Mouse (Mus musculus): ENCODE measurements at regions not wholly inside any gene's neighbourhood (a gene's known extent, or its start where the extent isn't known, plus 50 kb on each side); places are given as distances from the start of the nearest gene placed in this dataset.

DNA sequence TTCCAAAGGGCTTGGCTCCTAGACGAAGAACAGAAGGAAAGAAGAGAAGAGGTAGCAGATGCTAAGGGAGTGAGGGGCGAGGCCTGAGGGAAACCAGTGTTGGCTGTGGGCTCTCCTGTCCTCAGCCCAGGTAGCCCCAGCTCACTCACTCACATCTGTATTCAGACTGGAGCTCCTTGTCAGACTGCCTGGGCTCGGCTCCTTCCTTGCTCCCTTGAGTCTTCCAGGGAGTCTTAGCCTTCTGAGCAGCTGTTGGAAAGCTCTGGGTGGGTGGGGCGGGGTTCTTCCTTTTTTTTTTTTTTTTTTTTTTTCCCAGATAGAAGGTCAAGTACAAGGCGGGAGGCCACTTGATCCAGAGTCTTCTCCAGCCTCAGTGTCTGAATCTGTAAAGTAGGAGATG is 134.1 kb upstream of the 1600014C23Rik start:
- DNase-seq (ENCODE audit: extremely low spot score, low spot score), result no peak

DNA sequence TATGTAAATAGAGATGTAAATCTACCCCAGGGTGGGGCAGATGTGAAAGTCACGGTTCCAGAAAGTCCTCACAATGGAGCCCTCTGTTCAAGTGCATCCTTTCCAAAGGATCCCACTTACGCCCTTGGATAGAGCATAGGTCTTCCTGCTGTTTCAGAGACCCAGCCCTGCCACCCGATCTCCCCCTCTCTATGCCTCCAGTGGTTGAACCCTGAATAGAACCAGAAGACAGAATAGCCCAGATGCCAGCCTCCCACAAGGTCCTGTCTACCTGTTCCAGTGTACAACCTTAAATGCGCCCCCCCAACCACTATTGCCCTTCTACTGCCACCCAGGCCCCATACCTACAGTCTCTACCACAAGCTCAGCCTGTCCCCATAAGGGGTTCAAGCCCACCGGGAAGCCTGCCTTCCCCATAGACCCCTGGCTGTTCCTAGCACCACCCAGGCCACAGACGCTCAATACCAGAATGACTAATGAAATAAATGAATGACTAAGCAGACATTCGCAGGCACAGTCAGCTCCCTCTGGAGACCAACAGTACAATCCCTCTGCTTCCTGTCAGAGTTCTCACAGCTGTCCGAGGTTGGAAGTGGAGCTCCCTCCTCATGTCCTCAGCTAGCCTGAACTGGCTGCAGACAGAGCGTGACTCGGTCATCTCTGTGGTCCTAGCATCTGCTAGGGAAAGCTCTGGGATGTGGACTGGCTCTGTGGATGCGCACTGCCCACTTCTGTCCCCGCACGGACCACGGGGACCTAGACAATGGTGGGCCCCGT is 133.4 kb upstream of the 1600014C23Rik start:
- DNase-seq (ENCODE audit: extremely low spot score, low spot score), result no peak

DNA sequence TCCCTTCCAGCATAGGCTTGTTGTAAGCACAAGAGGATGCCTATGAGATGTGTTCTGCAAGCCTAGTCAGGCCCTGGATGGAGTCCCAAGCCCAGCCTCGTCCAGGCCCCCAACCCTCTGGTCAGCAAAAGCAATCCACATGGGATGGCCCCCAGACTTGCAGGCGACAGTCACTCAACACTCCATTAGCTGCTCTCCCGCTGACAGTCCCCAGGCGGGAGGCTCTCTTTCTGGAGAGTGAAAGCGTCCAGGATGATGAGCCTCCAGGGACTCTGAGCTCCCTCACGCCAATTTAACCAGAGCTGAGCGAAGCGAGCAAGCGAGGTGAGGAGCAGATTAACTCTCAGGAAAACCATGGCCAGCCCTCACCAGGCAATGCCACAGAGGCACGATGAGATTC is 132.7 kb upstream of the 1600014C23Rik start:
- DNase-seq (ENCODE audit: extremely low spot score, low spot score), result no peak

DNA sequence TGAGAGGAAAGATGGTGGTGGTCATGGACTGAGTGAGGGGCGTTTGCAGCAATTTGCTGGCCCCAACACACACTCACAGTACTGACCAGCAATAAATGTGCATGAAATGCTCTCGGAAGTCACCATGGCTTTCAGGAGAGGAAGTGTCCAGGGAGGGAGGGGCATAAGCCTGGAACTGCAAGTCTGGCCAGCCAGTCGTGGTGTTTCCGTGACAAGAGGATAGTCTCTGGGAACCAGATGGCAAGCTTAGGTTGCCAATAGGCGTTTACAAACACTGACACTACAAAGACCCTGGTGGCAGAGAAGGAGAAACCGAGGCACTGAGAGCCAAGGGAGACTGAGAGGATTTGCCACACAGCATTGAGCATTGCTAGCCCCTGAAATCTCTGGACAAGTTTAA is 132.3 kb upstream of the 1600014C23Rik start:
- no peak for DNase-seq (ENCODE audit: extremely low spot score, low spot score)

DNA sequence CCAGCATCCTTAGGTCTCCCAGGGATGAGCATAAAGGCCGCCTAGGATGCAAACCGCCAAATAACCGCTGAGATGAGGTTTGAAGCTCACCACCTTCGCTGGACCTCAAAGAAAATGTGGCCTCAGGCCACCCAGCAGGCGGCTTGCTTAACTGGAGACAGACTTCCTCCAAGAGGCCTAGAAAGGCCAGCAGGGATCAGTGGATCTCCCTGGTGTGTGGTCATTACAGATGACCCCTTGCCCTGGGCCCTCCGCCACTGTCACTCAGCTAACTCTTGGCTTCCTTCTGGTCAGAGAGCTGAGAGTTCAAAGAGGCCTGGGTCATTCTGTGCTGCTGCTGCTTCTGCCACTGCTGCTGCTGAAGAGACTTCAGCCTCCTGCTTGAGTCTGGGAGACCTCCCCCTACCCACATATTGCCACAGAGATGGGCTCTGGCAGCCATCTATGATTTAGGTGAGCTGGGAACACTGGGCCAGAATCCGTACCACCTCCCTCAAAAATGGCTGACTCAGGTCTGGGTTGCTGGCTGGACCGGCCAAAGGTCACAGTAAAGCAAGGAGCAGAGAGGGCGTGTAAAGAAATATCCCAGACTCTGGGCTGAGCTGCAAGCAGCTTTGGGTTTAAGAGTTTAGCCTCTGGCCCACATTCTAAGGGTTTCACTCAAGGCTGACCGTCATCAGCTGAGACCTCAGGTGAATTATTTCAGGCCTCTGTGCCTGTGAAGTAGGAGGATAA is 130.0 kb upstream of the 1600014C23Rik start:
- DNase-seq (ENCODE audit: extremely low spot score, low spot score), result peak; percentile 44

DNA sequence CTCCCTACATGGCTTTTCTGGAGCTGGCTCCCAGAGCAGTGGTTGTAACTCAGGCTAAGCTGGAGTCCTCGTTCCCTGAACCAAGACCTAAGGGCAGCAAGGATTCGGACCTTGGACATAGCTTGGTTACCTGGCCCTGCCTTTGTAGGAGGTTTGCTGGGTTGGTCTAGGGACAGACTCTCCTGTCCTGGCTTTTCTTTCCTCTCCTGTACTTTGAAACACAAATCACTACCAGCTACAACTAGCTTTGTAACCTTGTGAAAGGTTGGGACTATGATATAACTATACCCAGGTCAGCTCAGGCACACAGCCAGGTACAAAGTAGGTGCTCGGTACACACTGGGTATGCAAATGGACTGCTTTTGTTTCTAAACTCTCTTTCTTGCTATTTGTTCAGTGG is 129.4 kb upstream of the 1600014C23Rik start:
- no peak for DNase-seq (ENCODE audit: extremely low spot score, low spot score)

DNA sequence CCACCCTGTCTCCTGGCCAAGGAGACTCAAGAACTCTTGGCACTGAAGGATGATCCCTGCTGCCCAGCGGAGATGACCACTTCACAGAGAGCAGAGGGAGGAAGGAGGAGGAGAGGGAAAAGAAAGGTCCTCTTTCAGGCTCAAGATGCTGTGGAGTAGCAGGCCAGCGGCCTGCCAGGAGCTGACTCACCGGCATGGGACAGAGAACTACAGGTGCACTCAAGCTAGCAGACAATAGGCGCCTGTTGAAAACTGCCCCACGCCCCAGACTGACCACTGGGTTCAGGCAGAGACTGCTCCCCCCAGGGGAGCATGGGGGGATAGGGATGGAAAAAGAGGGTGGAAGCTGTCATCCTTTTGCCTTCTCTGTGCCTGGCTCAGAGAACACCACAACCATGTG is 125.8 kb upstream of the 1600014C23Rik start:
- no peak for DNase-seq (ENCODE audit: extremely low spot score, low spot score)

DNA sequence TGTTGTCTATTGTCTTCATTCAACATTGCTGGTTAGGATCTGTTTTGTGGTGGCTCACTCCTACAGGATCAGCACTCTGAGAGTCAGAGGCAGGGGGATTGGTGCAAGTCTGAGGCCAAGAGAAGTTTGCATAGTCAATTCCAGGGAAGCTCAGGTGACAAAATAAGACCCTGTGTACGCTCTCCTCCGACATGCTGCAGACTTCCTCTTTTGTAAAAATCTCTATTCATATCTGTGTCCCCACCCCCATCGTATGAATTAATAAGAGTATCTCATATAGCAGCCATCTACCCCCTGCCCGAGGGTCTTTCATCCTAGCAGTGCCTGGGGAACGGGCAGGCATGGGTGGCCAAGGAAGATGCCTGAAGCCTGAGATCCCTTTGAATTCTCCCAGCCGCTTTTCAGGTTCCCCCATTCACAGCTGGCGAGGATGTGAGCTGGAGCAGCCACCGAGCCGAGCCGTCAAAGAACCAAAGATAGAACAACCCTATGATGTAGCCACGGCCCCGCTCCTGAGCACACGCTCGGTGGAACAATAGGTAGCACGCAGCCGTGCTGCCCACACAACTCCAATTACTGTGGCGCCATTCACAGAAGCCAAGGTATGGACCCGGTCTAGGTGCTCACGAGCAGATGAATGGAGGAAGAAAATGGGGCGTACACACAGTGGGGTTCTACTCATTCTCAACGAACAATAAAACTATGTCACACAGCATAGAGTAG is 120.4 kb upstream of the 1600014C23Rik start:
- DNase-seq (ENCODE audit: extremely low spot score, low spot score), result no peak

DNA sequence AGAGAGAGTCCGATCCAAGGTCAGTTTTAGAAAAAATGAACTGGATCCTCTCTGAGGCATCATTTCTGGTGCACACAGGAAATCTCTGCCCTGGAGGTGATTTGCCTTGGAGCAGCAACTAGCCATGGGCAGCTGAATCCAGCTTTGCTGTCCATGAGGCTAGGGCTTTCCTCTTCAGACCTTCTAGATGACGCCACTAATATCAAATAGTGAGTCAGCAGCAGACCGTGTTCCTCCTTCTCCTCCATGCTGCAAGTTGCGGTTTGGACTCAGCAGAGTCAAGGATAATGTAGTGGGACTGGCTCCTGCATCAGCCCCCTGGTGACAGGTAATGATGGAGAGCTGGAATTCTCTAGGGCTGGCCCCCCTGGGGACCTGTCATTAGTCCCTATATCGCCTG is 118.8 kb upstream of the 1600014C23Rik start:
- DNase-seq (ENCODE audit: extremely low spot score, low spot score), result no peak

DNA sequence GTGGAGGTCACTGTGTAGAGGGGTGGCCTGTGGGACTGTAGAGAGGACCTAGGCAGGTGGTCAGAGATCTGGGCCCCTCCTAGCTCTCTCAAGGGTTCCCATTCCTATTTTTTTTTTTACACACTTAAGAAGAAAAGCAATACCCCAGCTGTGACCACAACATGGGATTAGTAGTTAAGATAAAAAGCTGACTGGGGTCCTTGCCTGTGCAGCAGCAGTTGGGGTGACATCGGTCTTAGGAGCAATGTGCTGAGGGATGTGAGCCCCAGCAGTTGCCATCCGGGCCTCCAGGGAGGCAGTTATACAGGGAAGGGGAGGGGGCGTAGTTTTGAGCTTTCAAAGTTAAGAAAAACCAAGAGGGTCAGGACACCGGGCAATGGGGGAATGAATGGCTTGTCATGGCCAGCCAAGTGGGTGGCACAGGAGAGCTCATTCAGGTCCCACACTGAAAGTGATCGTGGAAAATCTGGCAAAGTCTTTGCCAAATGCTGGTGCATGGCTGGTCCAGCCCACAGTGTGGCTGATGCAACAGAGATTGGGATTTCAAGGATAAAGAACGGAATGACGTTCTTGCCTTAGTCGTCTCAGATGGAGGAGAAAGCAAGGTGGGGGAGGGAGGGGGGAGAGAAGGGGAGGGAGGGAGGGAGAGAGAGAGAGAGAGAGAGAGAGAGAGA is 118.2 kb upstream of the 1600014C23Rik start:
- DNase-seq (ENCODE audit: extremely low spot score, low spot score), result no peak

DNA sequence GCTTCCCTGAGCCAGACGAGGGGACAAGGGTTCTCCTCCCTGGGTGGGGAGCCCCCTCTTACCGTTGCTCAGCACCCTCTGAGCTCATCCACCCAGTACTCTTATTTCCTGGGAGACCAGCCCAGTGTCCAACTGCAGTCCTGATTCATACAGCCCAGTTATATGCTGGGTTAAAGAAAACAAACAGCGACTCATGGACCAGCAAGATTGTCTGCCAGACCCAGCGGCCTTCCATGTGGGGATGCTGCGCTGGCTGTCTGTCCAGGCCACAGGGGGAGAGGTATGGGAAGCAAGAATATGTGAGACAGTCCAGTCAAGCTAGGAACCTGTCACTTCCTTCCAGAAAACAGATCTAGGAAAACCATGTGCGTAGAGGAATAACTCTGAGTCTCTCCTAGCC is 117.3 kb upstream of the 1600014C23Rik start:
- DNase-seq (ENCODE audit: extremely low spot score, low spot score), result no peak

DNA sequence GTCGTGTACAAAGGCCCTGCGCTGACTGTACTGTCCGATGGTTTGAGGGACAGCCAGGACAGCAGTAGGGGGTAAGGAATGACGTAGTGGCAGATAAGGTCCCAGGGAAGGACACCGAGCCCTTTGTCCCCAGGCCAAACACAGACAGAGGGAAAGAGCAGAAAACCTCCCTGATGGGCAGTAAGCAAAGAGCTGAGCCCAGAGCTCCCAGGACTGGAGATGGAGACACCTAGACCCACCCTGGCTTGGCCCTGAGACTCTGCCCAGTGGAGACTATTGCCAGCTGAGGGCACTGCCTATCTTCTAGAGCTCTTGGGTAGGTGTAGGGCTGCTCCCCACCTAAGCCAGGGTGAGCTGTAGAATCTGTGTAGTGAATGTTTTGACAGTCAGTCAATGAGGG is 116.5 kb upstream of the 1600014C23Rik start:
- no peak for DNase-seq (ENCODE audit: extremely low spot score, low spot score)

DNA sequence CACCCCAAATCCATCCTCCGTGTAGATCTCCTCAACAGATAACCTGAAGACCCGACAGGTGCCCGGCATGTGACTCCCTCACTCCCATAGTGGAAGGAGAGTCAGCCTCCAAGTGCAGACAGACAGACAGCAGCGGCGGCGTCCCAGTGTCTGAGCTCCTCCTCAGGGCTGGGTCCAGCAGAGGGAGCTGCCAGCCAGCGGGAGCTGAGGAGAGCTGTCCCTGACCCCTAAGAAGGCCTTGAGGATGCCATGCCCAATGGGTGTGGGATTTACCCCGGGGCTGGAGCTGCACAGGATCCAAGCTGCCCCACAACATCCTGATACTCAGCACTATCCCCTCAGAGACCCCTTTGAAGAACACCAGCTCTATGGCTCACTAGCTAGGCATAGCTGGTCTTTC is 115.0 kb upstream of the 1600014C23Rik start:
- peak; percentile 47 for DNase-seq (ENCODE audit: extremely low spot score, low spot score)

DNA sequence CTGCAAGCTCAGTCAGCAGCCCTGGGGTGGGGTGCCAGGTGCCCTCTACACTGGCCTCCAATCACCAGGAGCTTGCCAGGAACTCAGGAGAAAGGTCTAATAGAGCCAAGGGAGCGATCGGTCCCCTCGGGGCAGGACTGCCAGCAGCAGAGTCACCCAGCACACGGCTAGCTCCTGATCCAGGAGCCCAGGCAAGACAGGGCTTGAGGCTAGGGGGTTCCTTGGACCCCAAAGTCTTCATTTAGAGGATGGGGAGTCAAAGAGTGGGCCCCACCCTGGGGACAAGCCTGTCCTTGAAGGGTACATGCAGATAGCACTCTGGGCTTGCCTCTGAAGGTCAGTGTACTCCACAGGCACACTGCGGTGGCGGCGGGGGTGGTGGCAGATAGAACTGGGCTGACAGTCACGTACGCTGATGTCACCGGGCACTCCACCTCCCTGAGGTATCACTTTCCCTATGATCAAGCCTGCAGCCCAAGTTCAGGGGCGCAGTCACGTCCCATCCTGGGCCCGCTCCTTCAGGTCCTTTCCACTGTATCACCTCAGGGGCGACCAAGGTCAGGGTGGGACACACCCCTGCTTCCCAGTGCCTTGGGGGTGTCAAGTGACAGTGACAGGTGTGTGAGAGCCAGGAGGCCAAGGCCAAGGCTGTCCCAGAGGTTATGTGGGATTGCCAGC is 114.2 kb upstream of the 1600014C23Rik start:
- no peak for DNase-seq (ENCODE audit: extremely low spot score, low spot score)

DNA sequence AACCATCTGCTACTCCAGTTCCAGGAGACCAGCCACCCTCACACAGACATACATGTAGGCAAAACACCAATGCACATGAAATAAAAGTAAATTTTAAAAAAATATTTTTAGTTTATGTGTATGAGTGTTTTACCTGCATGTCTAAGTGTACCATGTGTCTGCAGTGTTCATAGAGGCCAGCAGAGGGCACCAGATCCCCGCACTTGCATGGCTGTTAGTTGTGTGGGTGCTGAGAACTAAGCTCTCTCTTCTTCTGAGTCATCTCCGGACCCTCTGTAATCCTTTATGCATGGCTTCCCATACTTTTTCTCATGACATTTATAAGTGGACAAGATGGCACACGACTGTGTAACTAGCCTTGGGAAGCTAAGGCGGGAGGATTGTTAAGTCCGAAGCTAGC is 112.2 kb upstream of the 1600014C23Rik start:
- DNase-seq (ENCODE audit: extremely low spot score, low spot score), result no peak

DNA sequence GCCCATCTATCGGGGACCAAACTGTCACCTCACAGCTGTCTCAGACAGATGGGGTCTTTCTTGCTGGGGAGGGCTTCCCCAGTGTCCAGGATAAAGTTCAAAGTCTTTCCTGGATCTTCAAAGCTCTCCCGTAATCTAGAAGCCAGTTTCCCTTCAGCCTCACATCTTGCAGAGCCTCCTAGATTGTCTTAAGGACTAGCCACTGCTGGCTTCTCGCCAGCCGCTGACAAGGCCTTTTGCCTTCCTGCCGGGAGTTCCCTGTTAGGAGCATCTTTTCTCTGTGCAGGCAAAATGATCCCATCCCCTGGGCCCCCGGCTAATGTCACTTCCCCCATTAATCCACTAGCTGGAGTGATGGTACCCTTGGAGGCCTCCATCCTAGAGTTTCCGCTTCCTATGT is 103.1 kb upstream of the 1600014C23Rik start:
- no peak for DNase-seq (ENCODE audit: extremely low spot score, low spot score)

DNA sequence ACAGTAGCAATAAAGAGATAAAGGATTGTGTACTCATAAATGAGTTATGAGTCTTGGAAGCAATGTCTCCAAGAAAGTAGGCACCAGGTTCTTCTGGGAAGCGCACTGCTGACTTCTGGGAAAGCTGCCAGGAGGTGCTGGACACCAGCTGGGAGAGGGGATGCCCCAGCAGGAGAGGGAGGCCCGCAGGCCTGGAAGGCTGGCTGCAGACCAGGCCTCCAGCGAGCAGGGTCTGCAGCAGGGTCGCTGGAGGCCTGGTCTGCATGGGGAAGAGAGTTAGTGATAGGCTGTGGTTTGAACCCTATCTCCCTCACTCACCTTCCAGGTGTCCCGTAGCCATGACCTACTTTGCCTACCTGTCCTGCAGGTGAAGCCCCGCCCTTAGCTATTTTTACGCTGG is 102.6 kb upstream of the 1600014C23Rik start:
- DNase-seq (ENCODE audit: extremely low spot score, low spot score), result no peak

DNA sequence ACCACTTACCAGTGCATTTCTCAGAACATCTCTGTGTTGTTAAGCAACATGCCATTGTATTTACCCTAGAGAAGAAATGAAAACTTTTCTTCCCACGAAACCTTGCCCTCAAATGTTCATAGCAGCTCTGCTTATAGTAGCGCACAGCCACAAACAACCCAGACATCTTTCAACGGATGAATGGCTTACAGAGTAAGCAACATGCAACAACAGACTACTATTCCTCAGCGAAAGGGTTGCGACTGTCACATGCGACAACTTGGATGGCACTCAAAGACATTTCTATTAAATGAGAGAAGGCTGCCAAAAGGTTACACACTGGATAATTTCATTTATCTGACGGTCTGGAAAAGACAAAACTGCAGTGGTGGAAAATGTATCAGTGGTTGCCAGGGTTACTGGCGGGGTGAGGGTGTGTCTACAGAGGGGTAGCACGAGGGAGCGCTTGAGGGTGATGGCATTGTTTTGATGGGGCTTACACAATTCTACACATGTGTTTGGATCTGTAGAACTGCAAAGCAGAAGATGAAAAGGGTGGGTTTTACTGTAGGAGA is 101.0 kb upstream of the 1600014C23Rik start:
- no peak for DNase-seq (ENCODE audit: extremely low spot score, low spot score)

DNA sequence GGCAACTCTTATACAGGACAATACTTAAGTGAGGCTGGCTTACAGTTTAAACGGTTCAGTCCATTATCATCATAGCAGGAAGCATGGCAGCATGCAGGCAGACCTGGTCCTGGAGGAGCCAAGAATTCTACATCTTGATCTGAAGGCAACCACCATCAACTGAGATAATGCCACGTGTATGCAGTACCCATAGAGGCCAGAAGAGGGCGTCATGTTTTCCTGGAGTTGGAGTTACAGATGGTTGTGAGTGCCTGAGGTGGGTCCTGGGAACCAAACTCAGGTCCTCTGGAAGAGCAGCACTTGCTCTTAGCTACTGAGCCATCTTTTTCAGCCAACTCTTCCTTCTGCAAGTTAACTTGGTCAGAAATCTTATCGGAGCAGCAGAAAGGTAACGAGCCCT is 96.7 kb upstream of the 1600014C23Rik start:
- DNase-seq (ENCODE audit: extremely low spot score, low spot score), result no peak

DNA sequence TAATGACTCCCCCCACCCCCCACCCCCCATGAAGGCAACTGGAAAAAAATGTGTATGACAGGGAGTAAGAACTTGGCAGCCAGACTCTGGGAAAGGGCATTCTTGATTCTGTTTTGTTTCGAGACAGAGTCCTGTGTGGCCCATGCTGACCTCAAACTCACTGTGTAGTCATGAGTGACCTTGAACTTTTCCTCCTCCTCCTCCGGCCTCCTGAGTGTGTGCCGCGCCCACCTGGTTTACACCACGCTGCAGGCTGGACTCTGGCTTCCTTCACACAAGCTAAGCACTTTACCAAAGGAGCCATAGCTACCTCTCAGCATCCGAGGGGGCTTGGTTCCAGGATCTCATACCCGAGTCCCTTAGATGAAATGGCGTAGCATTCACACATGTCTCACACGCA is 95.9 kb upstream of the 1600014C23Rik start:
- DNase-seq (ENCODE audit: extremely low spot score, low spot score), result no peak

DNA sequence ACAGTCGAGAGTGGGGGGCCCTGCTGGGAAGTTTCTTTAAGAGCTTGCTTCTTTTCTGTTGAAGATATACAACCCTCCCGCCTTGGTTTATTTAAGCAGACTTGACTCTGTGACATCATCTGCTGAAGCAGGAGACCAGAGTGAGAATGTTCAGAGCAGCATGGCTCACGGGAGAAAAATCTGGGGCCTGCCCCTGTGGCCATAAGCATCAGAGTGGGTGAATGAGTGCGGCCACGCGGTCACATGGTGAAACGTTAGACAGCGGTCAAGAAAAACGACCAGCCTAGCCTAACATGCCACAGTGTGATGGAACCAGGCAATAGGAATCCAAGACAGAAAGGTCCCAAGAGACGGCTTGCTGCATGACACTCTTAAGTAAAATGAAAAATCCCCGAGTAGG is 95.2 kb upstream of the 1600014C23Rik start:
- no peak for DNase-seq (ENCODE audit: extremely low spot score, low spot score)

All from neural tube, embryonic 10.5 days (tissue).